8 mouse cellular contexts compared by ENCODE assay signal in genomic region chr11:86993041-86994037, GRCm38 (mm10). TPM values are rescaled to one million over a fixed set of nuclear protein-coding genes. Genes with fewer than 3 reads are reported as not detected.
DNase-seq lines count a peak whose midpoint lies in the region; ATAC-seq and TF ChIP-seq lines count a peak whose summit lies in the region.

TSS of gene Ypel2 (minus strand) at chr11:86993707.

- no peaks in the 10 kb centered on the region for H3K36me3 ChIP-seq in hindbrain, embryonic 11.5 days (ENCODE audit: control insufficient read depth, insufficient read depth, low read length)
- H3K36me3 ChIP-seq in lung, postnatal 0 days (ENCODE audit: insufficient read depth, low read length): no peaks in the 10 kb centered on the region

- peak; percentile 95 for DNase-seq in MN1 (ENCODE audit: low spot score)
- DNase-seq in cerebellum, adult 8-10 months: peak; percentile 94
- peak; percentile 96 to 98 for DNase-seq in frontal cortex, adult 2 months (ENCODE audit: extremely low spot score in 1 of 2, low spot score in 1 of 2)
- DNase-seq in hindbrain, embryonic 11.5 days (ENCODE audit: low spot score): peak; percentile 94
- DNase-seq in layer of hippocampus, postnatal 10 days (ENCODE audit: low spot score in 2 of 2): peak; percentile 97 to 98
- peak; percentile 98 for DNase-seq in lung, postnatal 0 days (ENCODE audit: low spot score)
- DNase-seq in ovary, postnatal 10 days (ENCODE audit: low spot score): peak; percentile 93
- peak; percentile 96 for DNase-seq in thymus, postnatal 0 days (ENCODE audit: low spot score)

- H3K4me3 ChIP-seq in hindbrain, embryonic 11.5 days (ENCODE audit: low read depth, low read length): peak within 1 kb of the TSS; percentile 88
- peak within 1 kb of the TSS; percentile 97 for H3K4me3 ChIP-seq in lung, postnatal 0 days (ENCODE audit: low read depth, low read length)

- TF ChIP-seq EP300 in lung, postnatal 0 days (IDR thresholded peaks at IDR 0.05): no peak

- H3K27ac ChIP-seq in hindbrain, embryonic 11.5 days (ENCODE audit: low read depth, low read length): peak within 1 kb of the TSS; percentile 88
- peak within 1 kb of the TSS; percentile 92 for H3K27ac ChIP-seq in lung, postnatal 0 days (ENCODE audit: low read length)

- H3K27me3 ChIP-seq in hindbrain, embryonic 11.5 days (ENCODE audit: control insufficient read depth, insufficient read depth, low read length): no peaks in the 10 kb centered on the region
- H3K27me3 ChIP-seq in lung, postnatal 0 days (replicated peaks; ENCODE audit: insufficient read depth, low read length): no peaks in the 10 kb centered on the region

- peak within 1 kb of the TSS; percentile 75 for H3K9ac ChIP-seq in hindbrain, embryonic 11.5 days (ENCODE audit: low read depth, low read length)
- H3K9ac ChIP-seq in lung, postnatal 0 days (replicated peaks; ENCODE audit: low read depth): peak within 1 kb of the TSS; percentile 80

- TF ChIP-seq CTCF in lung, postnatal 0 days (IDR thresholded peaks at IDR 0.05): peak; percentile 31

- peak within 1 kb of the TSS; percentile 93 for H3K4me2 ChIP-seq in hindbrain, embryonic 11.5 days (replicated peaks; ENCODE audit: low read depth, low read length)
- peak within 1 kb of the TSS; percentile 86 for H3K4me2 ChIP-seq in lung, postnatal 0 days (replicated peaks; ENCODE audit: low read depth, low read length)

- WGBS in hindbrain, embryonic 11.5 days: under 1% methylated on average over 92 of the region's 96 CpGs
- under 1% methylated on average over 92 of the region's 96 CpGs for WGBS in lung, postnatal 0 days

- no peaks in the 10 kb centered on the region for H3K9me3 ChIP-seq in hindbrain, embryonic 11.5 days (ENCODE audit: control insufficient read depth, low read length)
- H3K9me3 ChIP-seq in lung, postnatal 0 days (ENCODE audit: low read length): no peaks in the 10 kb centered on the region

- peak; percentile 99 for ATAC-seq in hindbrain, embryonic 11.5 days (ENCODE audit: low FRiP score)
- peak; percentile 99 for ATAC-seq in lung, postnatal 0 days

- H3K4me1 ChIP-seq in hindbrain, embryonic 11.5 days (replicated peaks; ENCODE audit: control insufficient read depth, insufficient read depth, low read length): peaks cover 5% of the 10 kb centered on the region
- peaks cover 14% of the 10 kb centered on the region for H3K4me1 ChIP-seq in lung, postnatal 0 days (ENCODE audit: insufficient read depth, low read depth, low read length)

RNA-seq across cellular contexts. Expression of gene Ypel2, which starts in this region (rescaled TPM):
- 32.6 and 34.9 TPM in 2 replicates for polyA plus RNA-seq in frontal cortex, adult 2 months (2012; rRNA removed)
- polyA plus RNA-seq in hindbrain, embryonic 11.5 days (2014; fragmentation: Nextera tagmentation; extraction: Ambion mirVana): 6.8 and 7.3 TPM in 2 replicates
- total RNA-seq in layer of hippocampus, postnatal 10 days (2021): 1 to 10 TPM; 7.4 to 8.6 TPM
- 8.5 and 9.5 TPM in 2 replicates for polyA plus RNA-seq in lung, postnatal 0 days (2015; fragmentation: Nextera tagmentation; extraction: Ambion mirVana)
- 9.5 and 9.6 TPM in 2 replicates for polyA plus RNA-seq in thymus, postnatal 0 days (2015; fragmentation: Nextera tagmentation; extraction: Ambion mirVana)

Comparison
In these comparisons a context has a peak if more than half of its experiments do, and no peak if none do; other contexts are left out.
1. Peak in every context shown above with its lines: DNase-seq, ATAC-seq, H3K4me3 ChIP-seq and H3K27ac ChIP-seq.